Mouse (Mus musculus): Measurements from ENCODE around the gene Ripply1. TPM values are rescaled to one million over a fixed set of nuclear protein-coding genes. Genes with fewer than 3 reads are reported as not detected.

Ripply1 gene
- not detected for polyA plus RNA-seq (2014; fragmentation: Illumina TruSeq; extraction: RNeasy Lipid Tissue Mini Kit (QIAGEN cat#74804))

DNA sequence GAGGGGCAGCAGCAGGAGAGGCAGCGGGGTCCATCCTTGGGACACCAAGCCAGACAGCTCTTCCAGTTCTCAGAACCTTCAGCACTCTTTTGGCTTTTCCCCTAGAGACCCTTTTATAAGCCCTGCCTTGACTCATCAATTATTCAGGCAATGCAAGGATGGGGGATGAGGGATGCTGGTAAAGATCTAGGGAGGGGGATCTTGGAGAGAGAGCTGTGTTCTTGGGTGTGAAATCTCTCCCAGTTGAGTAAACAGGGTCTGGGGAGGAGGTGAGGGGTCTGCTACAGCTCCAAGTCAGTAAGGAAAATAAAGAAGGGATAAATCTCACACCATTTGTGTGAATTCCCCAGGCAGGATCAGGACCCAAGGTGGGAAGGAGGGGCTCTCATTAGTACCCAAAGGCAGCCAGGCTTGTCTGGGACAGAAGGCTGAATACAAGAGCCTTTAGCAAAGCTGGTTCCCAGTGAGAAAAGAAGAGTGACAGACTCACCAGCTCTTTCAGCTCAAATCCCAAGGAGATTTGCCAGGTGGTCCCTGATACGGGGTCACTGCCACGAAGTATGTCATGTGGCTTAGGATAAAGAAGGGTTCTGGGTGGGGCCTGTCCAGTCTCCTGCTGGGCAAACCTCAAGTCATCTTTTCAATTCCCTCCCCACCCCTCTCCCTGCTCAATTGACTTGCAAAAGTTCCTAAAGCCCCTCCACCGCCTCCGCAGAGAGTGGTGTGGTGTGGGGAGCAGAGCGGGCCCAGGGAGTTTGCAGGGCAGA, at the start of gene Ripply1:
Gene Ripply1 (minus strand): TSS at position 76 of the 767 bp plus-strand sequence.

DNA sequence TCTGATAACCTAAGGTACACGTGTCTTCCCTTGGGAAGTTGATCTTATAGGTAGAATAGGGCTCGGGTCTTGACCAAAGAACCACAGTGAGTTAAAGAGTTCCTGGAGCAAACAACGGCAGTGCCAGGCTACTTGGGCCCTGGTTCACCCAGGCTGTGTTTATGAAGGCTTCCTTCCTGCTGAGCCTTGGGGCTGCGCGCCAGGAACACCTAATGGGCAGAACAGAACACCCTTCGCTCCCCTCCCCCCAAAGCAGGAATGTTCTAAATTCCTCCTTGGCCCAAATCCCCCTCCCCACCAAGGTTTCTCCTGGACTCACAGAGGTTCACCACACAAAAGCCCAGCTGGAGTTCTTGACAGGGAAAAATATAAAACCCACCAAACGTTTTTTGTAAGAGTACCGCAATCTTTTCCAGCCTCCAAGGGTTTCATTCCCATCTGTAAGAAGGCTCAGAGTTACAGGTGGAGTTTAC, 18.3 kb upstream of the Ripply1 start, which contains the start of gene Cldn2:
Gene Cldn2 (plus strand): TSS at position 423 of the 473 bp plus-strand sequence.

Other genes with a start within 250 kb of the Ripply1 start
- 160 TPM for gene Rnf128, start 219.0 kb downstream of the Ripply1 start, polyA plus RNA-seq (2014; fragmentation: Illumina TruSeq; extraction: RNeasy Lipid Tissue Mini Kit (QIAGEN cat#74804))
- 59.9 TPM for gene Tbc1d8b, start 97.4 kb downstream of the Ripply1 start, polyA plus RNA-seq (2014; fragmentation: Illumina TruSeq; extraction: RNeasy Lipid Tissue Mini Kit (QIAGEN cat#74804))
- gene Gm15013, start 67.9 kb downstream of the Ripply1 start, polyA plus RNA-seq (2014; fragmentation: Illumina TruSeq; extraction: RNeasy Lipid Tissue Mini Kit (QIAGEN cat#74804)), result not detected
- gene Cldn2, start 18.5 kb upstream of the Ripply1 start, polyA plus RNA-seq (2014; fragmentation: Illumina TruSeq; extraction: RNeasy Lipid Tissue Mini Kit (QIAGEN cat#74804)), result 5.9 TPM
- gene Morc4, start 89.3 kb upstream of the Ripply1 start, polyA plus RNA-seq (2014; fragmentation: Illumina TruSeq; extraction: RNeasy Lipid Tissue Mini Kit (QIAGEN cat#74804)), result 22.7 TPM
- gene Rbm41, start 216.2 kb upstream of the Ripply1 start, polyA plus RNA-seq (2014; fragmentation: Illumina TruSeq; extraction: RNeasy Lipid Tissue Mini Kit (QIAGEN cat#74804)), result 20.9 TPM

Measured in ovary, adult 10 weeks (tissue).